Mouse (Mus musculus) MEL (cell line): Measurements from ENCODE around the gene Foxn3. TPM values are rescaled to one million over a fixed set of nuclear protein-coding genes. Genes with fewer than 3 reads are reported as not detected.

Experiments used
- DNase-seq: peaks from one replicate; pipeline ENCODE4 v3.0.0; 2011; ENCODE audit warnings: low read depth, low spot score
- H3K27ac ChIP-seq: 2 replicates; pipeline ENCODE4 v1.5.1; 2012; ENCODE audit warnings: low read depth, mild to moderate bottlenecking, control low read depth, low read length, moderate library complexity; ENCODE audit not compliant: control insufficient read depth
- H3K27me3 ChIP-seq, 2 experiments: fragments of 150-350 bp in 1 of 2; sonication (generic) in 1 of 2; 2 replicates each; pipeline ENCODE4 v1.6.1; 2012; ENCODE audit warnings: low read length in 2 of 2, mild to moderate bottlenecking in 2 of 2, improper control_type of control experiment in 1 of 2, moderate library complexity in 1 of 2; ENCODE audit not compliant: insufficient read depth in 2 of 2, control insufficient read depth in 1 of 2
- H3K36me3 ChIP-seq, 2 experiments: 2 replicates each; pipeline ENCODE4 v1.6.1; 2012 to 2014; ENCODE audit warnings: low read length in 2 of 2, improper control_type of control experiment in 1 of 2, inconsistent platforms in 1 of 2, mild to moderate bottlenecking in 1 of 2; ENCODE audit not compliant: insufficient read depth in 2 of 2, control insufficient read depth in 1 of 2
- H3K4me1 ChIP-seq, 2 experiments: fragments of 150-350 bp in 1 of 2; sonication (generic) in 1 of 2; 2 replicates each; pipeline ENCODE4 v1.6.1; 2012; ENCODE audit warnings: low read length in 2 of 2, improper control_type of control experiment in 1 of 2, mild to moderate bottlenecking in 1 of 2; ENCODE audit not compliant: insufficient read depth in 2 of 2, control insufficient read depth in 1 of 2
- H3K4me3 ChIP-seq, 2 experiments: fragments of 150-350 bp in 1 of 2; sonication (generic) in 1 of 2; 2 replicates each; pipeline ENCODE4 v1.5.1; 2012; ENCODE audit warnings: low read depth in 2 of 2, low read length in 2 of 2, mild to moderate bottlenecking in 2 of 2, moderate library complexity in 2 of 2, control low read depth in 1 of 2, improper control_type of control experiment in 1 of 2; ENCODE audit not compliant: control insufficient read depth in 1 of 2, insufficient read depth in 1 of 2
- H3K79me2 ChIP-seq: 2 replicates; pipeline ENCODE4 v1.6.1; 2012; ENCODE audit warnings: mild to moderate bottlenecking, low read length, moderate library complexity; ENCODE audit not compliant: control insufficient read depth, poor library complexity, insufficient read depth
- H3K9ac ChIP-seq: 2 replicates; pipeline ENCODE4 v1.6.1; 2012; ENCODE audit warnings: low read depth, mild to moderate bottlenecking, control low read depth, low read length, moderate library complexity; ENCODE audit not compliant: control insufficient read depth, poor library complexity, severe bottlenecking
- H3K9me3 ChIP-seq: fragments of 150-350 bp; sonication (generic); replicated peaks from 2 replicates; pipeline ENCODE4 v1.6.1; 2012; ENCODE audit warnings: mild to moderate bottlenecking, low read length, improper control_type of control experiment, moderate library complexity; ENCODE audit not compliant: insufficient read depth
- CHD1 ChIP-seq: IDR thresholded peaks from 2 replicates; pipeline ENCODE4 v1.6.1; 2012; ENCODE audit warnings: low read depth, mild to moderate bottlenecking, inconsistent platforms, low read length, improper control_type of control experiment
- E2F4 ChIP-seq: IDR thresholded peaks from 2 replicates; pipeline ENCODE4 v1.6.1; 2011; ENCODE audit warnings: low read depth, low read length, improper control_type of control experiment, borderline replicate concordance
- MXI1 ChIP-seq: IDR thresholded peaks from 2 replicates; pipeline ENCODE4 v1.6.1; 2011; ENCODE audit warnings: mild to moderate bottlenecking, low read depth, low read length, improper control_type of control experiment
- MYB ChIP-seq: IDR thresholded peaks from 2 replicates; pipeline ENCODE4 v1.6.1; 2011; ENCODE audit warnings: mild to moderate bottlenecking, low read depth, low read length, improper control_type of control experiment
- MYC ChIP-seq: IDR thresholded peaks from 2 replicates; pipeline ENCODE4 v1.6.1; 2011; ENCODE audit warnings: low read depth, mild to moderate bottlenecking, low read length, improper control_type of control experiment, moderate library complexity
- POLR2A ChIP-seq, 2 experiments: IDR thresholded peaks; 2 replicates each; pipeline ENCODE4 v1.6.1; 2011 to 2012; ENCODE audit warnings: low read length in 2 of 2, mild to moderate bottlenecking in 2 of 2, control low read depth in 1 of 2, improper control_type of control experiment in 1 of 2, low read depth in 1 of 2, moderate library complexity in 1 of 2; ENCODE audit not compliant: control insufficient read depth in 1 of 2, insufficient read depth in 1 of 2, poor library complexity in 1 of 2
- POLR2AphosphoS2 ChIP-seq: IDR thresholded peaks from 2 replicates; pipeline ENCODE4 v1.6.1; 2011; ENCODE audit warnings: low read length, improper control_type of control experiment
- POLR2AphosphoS5 ChIP-seq: IDR thresholded peaks from 2 replicates; pipeline ENCODE4 v1.6.1; 2012; ENCODE audit warnings: low read depth, borderline replicate concordance, mild to moderate bottlenecking, inconsistent platforms, low read length, moderate library complexity, mixed read lengths
- USF2 ChIP-seq, 2 experiments: IDR thresholded peaks; 2 replicates each; pipeline ENCODE4 v1.6.1; 2011 to 2012; ENCODE audit warnings: improper control_type of control experiment in 2 of 2, low read length in 2 of 2, borderline replicate concordance in 1 of 2, inconsistent platforms in 1 of 2, low read depth in 1 of 2, mild to moderate bottlenecking in 1 of 2; ENCODE audit not compliant: insufficient read depth in 1 of 2
- polyA plus RNA-seq, 2 experiments: library from polyadenylated mRNA; stranded (reverse) in 1 of 2; unstranded in 1 of 2; fragments of >175 nt in 1 of 2; fragments of >200 nt in 1 of 2; gene quantifications; 2 replicates each; pipeline versions ENCODE4 v1.2.1 to v1.2.4; 2012; ENCODE audit warnings: low replicate concordance in 2 of 2, low read depth in 1 of 2; ENCODE audit not compliant: insufficient read length in 2 of 2, insufficient read depth in 1 of 2, missing spikeins in 1 of 2
- total RNA-seq: library from RNA; depleted of rRNA; stranded (reverse); fragments of 300-350 nt; gene quantifications from 2 replicates; pipeline ENCODE4 v1.2.3, GENCODE M21; 2012

The Foxn3 gene
- total and polyA plus RNA-seq, 3 experiments, result 15.5 to 22.8 TPM; not detected in 1

DNA sequence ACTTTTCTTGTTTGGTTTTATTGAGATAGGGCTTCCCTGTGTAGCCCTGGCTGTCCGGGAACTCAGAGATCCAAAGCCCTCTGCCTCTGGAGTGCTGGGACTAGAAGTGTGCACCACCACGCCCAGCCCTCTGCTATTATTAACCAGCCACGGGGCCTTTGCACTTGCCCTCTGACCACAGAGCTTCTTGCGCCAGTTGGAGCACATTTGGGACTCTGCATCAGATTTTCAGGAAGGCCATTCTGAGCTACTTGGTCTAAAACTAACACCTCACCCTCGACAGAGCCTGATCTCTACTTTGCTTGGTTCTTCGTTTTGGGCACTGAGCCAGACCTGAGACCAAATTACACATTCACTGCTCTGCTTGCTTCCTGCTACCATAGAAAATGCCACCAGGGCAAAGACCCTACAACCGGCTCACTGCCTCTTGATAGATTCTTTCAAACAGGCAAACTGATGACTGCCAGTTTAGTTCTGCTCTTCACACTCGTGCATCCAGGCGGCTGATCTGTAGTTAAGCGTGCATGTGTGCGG lies 301.2 kb downstream of the Foxn3 start:
- no peak overlapping the region for H3K4me3 ChIP-seq
- no peaks in the 10 kb centered on the region for H3K79me2 ChIP-seq
- no peaks in the 10 kb centered on the region for H3K36me3 ChIP-seq
- DNase-seq, result no peak
- H3K9me3 ChIP-seq, result no peaks in the 10 kb centered on the region
- TF ChIP-seq MXI1 (no peak), USF2 (IDR thresholded peaks at IDR 0.05; ENCODE audit: borderline replicate concordance in 1 of 2, insufficient read depth in 1 of 2, low read depth in 1 of 2, low read length in 2 of 2) (no peak), POLR2A (IDR thresholded peaks at IDR 0.05; ENCODE audit: control insufficient read depth in 1 of 2, insufficient read depth in 1 of 2, low read depth in 1 of 2, low read length in 2 of 2, poor library complexity in 1 of 2) (no peak), CHD1 (no peak), MYB (no peak), POLR2AphosphoS5 (no peak)
- TF ChIP-seq, all 39 proteins: peak for 0
- H3K27ac ChIP-seq, result no peak overlapping the region
- H3K9ac ChIP-seq, result no peak overlapping the region
- H3K4me1 ChIP-seq, result no peaks in the 10 kb centered on the region
- no peaks in the 10 kb centered on the region for H3K27me3 ChIP-seq

DNA sequence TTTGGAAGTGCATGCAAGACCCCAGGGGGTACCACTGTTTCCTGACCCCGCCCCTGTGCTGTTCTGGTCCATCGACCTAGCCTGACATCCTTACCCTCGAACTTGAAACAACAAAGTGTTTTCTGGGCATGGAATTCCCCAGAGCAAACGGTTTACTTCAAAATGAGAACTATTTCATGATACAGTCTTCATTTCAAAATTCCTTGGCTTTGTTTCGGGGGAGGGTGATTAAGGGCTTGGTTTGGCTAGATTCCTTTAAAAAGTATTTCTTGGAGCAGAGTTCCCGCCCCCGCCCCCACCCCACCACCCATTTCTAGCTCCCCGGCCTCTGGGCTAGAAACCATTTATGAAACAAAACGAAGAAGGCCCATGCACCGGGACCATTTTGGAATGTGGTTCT lies 303.2 kb downstream of the Foxn3 start:
- DNase-seq, result no peak
- H3K79me2 ChIP-seq, result no peaks in the 10 kb centered on the region
- H3K36me3 ChIP-seq, result no peaks in the 10 kb centered on the region
- H3K27ac ChIP-seq, result no peak overlapping the region
- no peak for TF ChIP-seq POLR2AphosphoS5
- H3K9me3 ChIP-seq, result no peaks in the 10 kb centered on the region
- no peaks in the 10 kb centered on the region for H3K4me1 ChIP-seq
- no peak overlapping the region for H3K4me3 ChIP-seq
- H3K9ac ChIP-seq, result no peak overlapping the region
- no peaks in the 10 kb centered on the region for H3K27me3 ChIP-seq

DNA sequence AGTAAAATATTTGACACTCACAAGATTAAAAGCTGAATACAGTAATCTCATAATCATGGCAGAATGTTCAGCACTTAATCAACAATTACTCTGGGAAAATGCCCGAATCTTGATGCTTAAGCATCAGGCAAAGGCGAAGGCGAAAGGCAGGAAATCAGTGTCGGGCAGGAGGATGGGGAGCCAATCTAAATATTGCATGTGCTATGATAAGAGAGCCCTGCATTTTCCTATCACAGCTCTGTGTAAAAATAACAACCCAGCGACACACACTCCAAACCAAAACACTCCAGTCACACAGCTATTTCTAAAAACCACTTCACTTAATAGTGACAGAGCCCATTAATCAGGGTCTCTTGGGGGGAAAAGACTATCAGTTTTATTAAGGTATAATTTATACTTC lies 305.8 kb downstream of the Foxn3 start:
- no peak for TF ChIP-seq POLR2AphosphoS2
- no peak for TF ChIP-seq E2F4
- no peak for TF ChIP-seq MYC
- no peak overlapping the region for H3K27ac ChIP-seq
- H3K4me1 ChIP-seq, result no peaks in the 10 kb centered on the region
- H3K9ac ChIP-seq, result no peak overlapping the region
- no peaks in the 10 kb centered on the region for H3K9me3 ChIP-seq
- DNase-seq, result no peak
- no peaks in the 10 kb centered on the region for H3K79me2 ChIP-seq
- H3K4me3 ChIP-seq, result no peak overlapping the region
- no peaks in the 10 kb centered on the region for H3K36me3 ChIP-seq
- no peaks in the 10 kb centered on the region for H3K27me3 ChIP-seq
